Mouse (Mus musculus): ENCODE data around the gene Bcl11a. TPM values are rescaled to one million over a fixed set of nuclear protein-coding genes. Genes with fewer than 3 reads are reported as not detected.

Bcl11a gene
- polyA plus RNA-seq, 1 experiment from 2014 or later = 42.5 TPM

DNA sequence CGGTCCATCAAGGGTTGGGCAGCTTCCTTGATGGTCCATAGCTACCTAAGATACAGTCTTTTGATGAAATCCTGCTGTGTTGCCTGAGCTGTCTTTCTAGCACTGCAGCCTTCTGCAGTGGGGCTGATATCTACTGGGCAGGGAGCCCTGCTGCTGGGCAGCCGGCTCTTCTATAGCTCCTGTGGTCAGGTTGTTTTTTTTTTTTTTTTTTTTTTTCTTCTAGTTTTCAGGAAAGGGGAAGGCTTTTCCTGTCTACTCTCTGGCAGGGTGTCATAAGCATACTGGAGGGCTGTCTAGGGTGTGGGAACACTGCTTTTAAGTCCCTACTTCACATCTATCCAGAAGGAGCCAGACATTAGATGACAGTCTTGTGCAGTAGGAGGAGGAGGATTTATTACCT, 24.5 kb downstream of the Bcl11a start:
- 72% methylated on average over 2 of the region's 2 CpGs for WGBS
- peaks cover 26% of the 10 kb centered on the region for H3K4me1 ChIP-seq (ENCODE audit: control insufficient read depth, insufficient read depth, low read length)
- no peak overlapping the region for H3K4me3 ChIP-seq (ENCODE audit: low read depth, low read length)
- no peak overlapping the region for H3K27ac ChIP-seq (ENCODE audit: low read depth, low read length)
- no peaks in the 10 kb centered on the region for H3K36me3 ChIP-seq (ENCODE audit: control insufficient read depth, insufficient read depth, low read length)
- DNase-seq (ENCODE audit: low spot score, missing footprints) (no peak), ATAC-seq (ENCODE audit: low FRiP score) (no peak)
- no peak overlapping the region for H3K9ac ChIP-seq (ENCODE audit: low read length)
- no peaks in the 10 kb centered on the region for H3K27me3 ChIP-seq (ENCODE audit: control insufficient read depth, insufficient read depth, low read length)
- H3K4me2 ChIP-seq = no peak overlapping the region
- H3K9me3 ChIP-seq (ENCODE audit: control insufficient read depth, low read length) = no peaks in the 10 kb centered on the region

GRCm38 (mm10) chr11:24103128-24103742, 25.4 kb downstream of the Bcl11a start:
- 84% methylated on average over 6 of the region's 6 CpGs for WGBS
- Histone ChIP-seq H3K36me3 (ENCODE audit: control insufficient read depth, insufficient read depth, low read length) (no peaks in the 10 kb centered on the region), H3K27me3 (ENCODE audit: control insufficient read depth, insufficient read depth, low read length) (no peaks in the 10 kb centered on the region), H3K9me3 (ENCODE audit: control insufficient read depth, low read length) (no peaks in the 10 kb centered on the region), H3K4me1 (ENCODE audit: control insufficient read depth, insufficient read depth, low read length) (peaks cover 26% of the 10 kb centered on the region), H3K27ac (ENCODE audit: low read depth, low read length) (no peak overlapping the region), H3K4me3 (ENCODE audit: low read depth, low read length) (no peak overlapping the region), H3K9ac (ENCODE audit: low read length) (no peak overlapping the region), H3K4me2 (no peak overlapping the region)
- no peak for ATAC-seq (ENCODE audit: low FRiP score)
- DNase-seq (ENCODE audit: low spot score, missing footprints) = no peak

- DNase-seq (ENCODE audit: low spot score, missing footprints) (no peak), ATAC-seq (ENCODE audit: low FRiP score) (no peak)
- Histone ChIP-seq H3K9me3 (ENCODE audit: control insufficient read depth, low read length) (no peaks in the 10 kb centered on the region), H3K4me3 (ENCODE audit: low read depth, low read length) (no peak overlapping the region), H3K36me3 (ENCODE audit: control insufficient read depth, insufficient read depth, low read length) (no peaks in the 10 kb centered on the region), H3K27me3 (ENCODE audit: control insufficient read depth, insufficient read depth, low read length) (no peaks in the 10 kb centered on the region), H3K4me1 (ENCODE audit: control insufficient read depth, insufficient read depth, low read length) (peaks cover 10% of the 10 kb centered on the region; the same call in 1 of the 2 replicates), H3K4me2 (no peak overlapping the region), H3K9ac (ENCODE audit: low read length) (no peak overlapping the region), H3K27ac (ENCODE audit: low read depth, low read length) (no peak overlapping the region)
- 70% methylated on average over 5 of the region's 5 CpGs for WGBS
Measured at GRCm38 (mm10) chr11:24107414-24107813, 29.6 kb downstream of the Bcl11a start.

DNA sequence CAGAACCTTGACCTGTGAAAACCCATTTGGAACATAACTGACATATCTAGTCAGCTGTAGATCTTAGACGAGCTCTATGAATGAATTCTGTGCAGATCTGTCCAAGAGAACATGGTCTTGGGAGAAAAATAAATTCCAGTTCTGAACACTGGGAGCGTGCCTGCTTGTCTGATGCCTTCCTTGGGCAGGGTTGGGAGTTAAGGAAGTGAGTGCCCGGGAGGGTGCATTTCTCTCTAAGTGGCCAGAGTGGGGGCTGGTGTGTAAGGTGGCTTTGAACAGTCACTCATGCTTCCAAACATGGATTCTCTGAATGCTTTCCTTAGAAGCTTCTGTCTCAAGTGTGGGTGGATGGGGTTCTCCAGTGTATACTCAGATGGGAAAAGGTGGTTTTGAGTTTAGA, 31.1 kb downstream of the Bcl11a start:
- WGBS = 85% methylated on average over 3 of the region's 3 CpGs
- H3K9ac ChIP-seq (ENCODE audit: low read length) = no peak overlapping the region
- no peaks in the 10 kb centered on the region for H3K9me3 ChIP-seq (ENCODE audit: control insufficient read depth, low read length)
- H3K4me3 ChIP-seq (ENCODE audit: low read depth, low read length) = no peak overlapping the region
- DNase-seq (ENCODE audit: low spot score, missing footprints) = no peak
- H3K4me2 ChIP-seq = no peak overlapping the region
- H3K27ac ChIP-seq (ENCODE audit: low read depth, low read length) = no peak overlapping the region
- H3K27me3 ChIP-seq (ENCODE audit: control insufficient read depth, insufficient read depth, low read length) = no peaks in the 10 kb centered on the region
- ATAC-seq (ENCODE audit: low FRiP score) = no peak
- H3K36me3 ChIP-seq (ENCODE audit: control insufficient read depth, insufficient read depth, low read length) = no peaks in the 10 kb centered on the region
- H3K4me1 ChIP-seq (ENCODE audit: control insufficient read depth, insufficient read depth, low read length) = peaks cover 8% of the 10 kb centered on the region; the same call in 1 of the 2 replicates

DNA sequence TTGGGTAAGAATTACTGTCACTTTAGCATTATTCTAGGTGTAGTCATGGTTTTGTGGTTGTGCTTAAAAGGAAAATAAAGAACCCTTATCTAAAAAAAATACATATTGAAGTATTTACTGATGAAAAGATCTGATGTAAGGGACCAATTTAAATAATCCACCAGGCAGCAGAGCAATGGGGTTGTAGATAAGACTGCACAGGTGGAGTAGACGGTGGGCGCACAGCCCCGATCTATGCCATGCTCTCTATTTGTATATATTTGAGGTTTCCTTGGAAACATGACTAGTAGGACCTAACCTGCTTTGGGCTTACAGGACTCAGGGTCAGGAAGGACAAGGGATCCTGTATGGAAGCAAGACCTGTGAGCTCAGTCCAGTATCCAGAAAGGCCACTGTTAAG, 31.5 kb downstream of the Bcl11a start:
- no peak overlapping the region for H3K4me2 ChIP-seq
- no peaks in the 10 kb centered on the region for H3K36me3 ChIP-seq (ENCODE audit: control insufficient read depth, insufficient read depth, low read length)
- no peak overlapping the region for H3K4me3 ChIP-seq (ENCODE audit: low read depth, low read length)
- no peak overlapping the region for H3K9ac ChIP-seq (ENCODE audit: low read length)
- no peaks in the 10 kb centered on the region for H3K9me3 ChIP-seq (ENCODE audit: control insufficient read depth, low read length)
- H3K4me1 ChIP-seq (ENCODE audit: control insufficient read depth, insufficient read depth, low read length) = peaks cover 5% of the 10 kb centered on the region; the same call in 1 of the 2 replicates
- H3K27me3 ChIP-seq (ENCODE audit: control insufficient read depth, insufficient read depth, low read length) = no peaks in the 10 kb centered on the region
- 96% methylated on average over 3 of the region's 3 CpGs for WGBS
- H3K27ac ChIP-seq (ENCODE audit: low read depth, low read length) = no peak overlapping the region
- DNase-seq (ENCODE audit: low spot score, missing footprints) = no peak
- ATAC-seq (ENCODE audit: low FRiP score) = no peak

DNA sequence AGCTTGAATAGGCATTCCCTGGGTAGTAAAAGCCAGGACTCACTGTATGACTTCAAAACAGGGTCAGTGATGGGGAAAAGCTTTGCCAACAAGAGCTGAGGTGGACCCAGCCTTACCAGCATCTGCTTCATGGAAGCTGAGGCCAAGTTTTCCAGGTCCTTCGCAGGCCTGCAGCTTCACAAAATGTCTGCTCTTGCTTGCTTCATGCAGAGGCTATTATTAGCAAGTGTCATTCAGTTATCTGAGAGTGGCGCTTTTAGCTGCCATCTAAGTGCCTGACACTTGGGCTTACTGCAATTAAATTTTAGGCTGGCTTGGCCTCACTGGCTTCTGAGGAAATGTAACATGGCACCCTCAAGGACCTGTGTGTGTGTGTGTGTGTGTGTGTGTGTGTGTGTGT, 32.3 kb downstream of the Bcl11a start:
- ATAC-seq (ENCODE audit: low FRiP score) (no peak), DNase-seq (ENCODE audit: low spot score, missing footprints) (no peak)
- Histone ChIP-seq H3K4me3 (ENCODE audit: low read depth, low read length) (no peak overlapping the region), H3K4me1 (ENCODE audit: control insufficient read depth, insufficient read depth, low read length) (peaks cover 5% of the 10 kb centered on the region; the same call in 1 of the 2 replicates), H3K9ac (ENCODE audit: low read length) (no peak overlapping the region), H3K9me3 (ENCODE audit: control insufficient read depth, low read length) (no peaks in the 10 kb centered on the region), H3K27me3 (ENCODE audit: control insufficient read depth, insufficient read depth, low read length) (no peaks in the 10 kb centered on the region), H3K4me2 (no peak overlapping the region), H3K27ac (ENCODE audit: low read depth, low read length) (no peak overlapping the region), H3K36me3 (ENCODE audit: control insufficient read depth, insufficient read depth, low read length) (no peaks in the 10 kb centered on the region)
- 88% methylated on average over 2 of the region's 2 CpGs for whole genome bisulfite sequencing

DNA sequence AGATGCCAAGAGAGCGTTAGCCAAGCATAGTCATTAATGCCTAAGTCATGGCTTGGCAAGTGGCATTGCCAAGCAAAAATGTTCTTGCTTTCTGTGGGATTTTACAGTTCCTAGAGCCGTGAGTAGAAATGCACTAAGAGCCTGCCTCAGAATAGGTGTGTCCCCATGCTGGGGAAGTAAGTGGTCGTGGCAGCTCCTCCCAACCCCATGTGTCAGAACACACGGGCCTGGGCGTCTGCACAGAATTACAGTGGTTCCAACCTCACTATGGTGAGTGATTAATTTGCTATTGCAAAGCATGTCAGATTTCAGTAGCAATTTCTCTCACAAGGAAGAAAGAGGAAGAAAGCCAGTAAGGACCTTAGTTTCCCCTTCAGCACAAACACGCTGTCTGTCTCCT, 33.9 kb downstream of the Bcl11a start:
- H3K27me3 ChIP-seq (ENCODE audit: control insufficient read depth, insufficient read depth, low read length) = no peaks in the 10 kb centered on the region
- ATAC-seq (ENCODE audit: low FRiP score) = no peak
- no peaks in the 10 kb centered on the region for H3K36me3 ChIP-seq (ENCODE audit: control insufficient read depth, insufficient read depth, low read length)
- no peak overlapping the region for H3K4me2 ChIP-seq
- no peak overlapping the region for H3K27ac ChIP-seq (ENCODE audit: low read depth, low read length)
- no peak overlapping the region for H3K4me3 ChIP-seq (ENCODE audit: low read depth, low read length)
- no peaks in the 10 kb centered on the region for H3K9me3 ChIP-seq (ENCODE audit: control insufficient read depth, low read length)
- H3K9ac ChIP-seq (ENCODE audit: low read length) = no peak overlapping the region
- peaks cover 5% of the 10 kb centered on the region; the same call in 1 of the 2 replicates for H3K4me1 ChIP-seq (ENCODE audit: control insufficient read depth, insufficient read depth, low read length)
- DNase-seq (ENCODE audit: low spot score, missing footprints) = no peak
- WGBS = 63% methylated on average over 6 of the region's 6 CpGs

DNA sequence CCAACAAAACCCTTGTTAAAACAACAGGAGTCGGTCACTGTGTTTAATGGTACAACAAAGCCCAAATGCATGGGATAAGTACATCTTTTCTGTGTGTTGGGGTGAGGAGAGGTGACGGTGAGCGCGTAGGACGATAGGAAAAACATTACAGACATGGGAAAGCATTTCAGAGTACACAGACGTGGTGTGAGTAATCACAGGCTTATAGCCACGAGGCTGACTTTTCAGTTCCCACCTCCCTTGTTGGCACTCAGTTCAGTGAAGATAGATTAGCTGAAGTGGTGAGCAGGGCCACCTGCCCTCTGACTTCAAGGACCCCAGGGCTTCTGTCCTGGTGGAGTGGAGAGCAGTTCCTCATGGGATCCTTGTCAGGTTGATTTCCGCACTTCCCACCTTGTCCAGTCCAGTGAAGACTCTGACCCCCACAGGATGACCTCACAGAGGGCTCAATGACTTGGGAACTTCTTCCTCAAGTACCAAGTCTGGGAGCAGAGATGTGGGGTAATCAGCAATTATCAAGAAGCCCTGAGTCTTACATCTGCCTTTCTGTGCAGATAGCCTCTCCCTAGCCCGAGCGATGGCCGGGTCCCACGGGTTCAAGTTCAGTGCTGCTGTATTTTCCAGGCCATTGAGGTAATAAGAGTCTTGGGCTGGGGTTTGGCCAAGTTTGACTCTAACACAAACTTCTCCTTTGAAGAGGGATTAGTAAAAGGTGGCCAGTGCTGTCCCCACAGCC, 37.3 kb downstream of the Bcl11a start:
- Histone ChIP-seq H3K4me2 (no peak overlapping the region), H3K4me3 (ENCODE audit: low read depth, low read length) (no peak overlapping the region), H3K9me3 (ENCODE audit: control insufficient read depth, low read length) (no peaks in the 10 kb centered on the region), H3K4me1 (ENCODE audit: control insufficient read depth, insufficient read depth, low read length) (peaks cover 3% of the 10 kb centered on the region; the same call in 1 of the 2 replicates), H3K36me3 (ENCODE audit: control insufficient read depth, insufficient read depth, low read length) (no peaks in the 10 kb centered on the region), H3K27me3 (ENCODE audit: control insufficient read depth, insufficient read depth, low read length) (no peaks in the 10 kb centered on the region), H3K9ac (ENCODE audit: low read length) (no peak overlapping the region), H3K27ac (ENCODE audit: low read depth, low read length) (no peak overlapping the region)
- no peak for DNase-seq (ENCODE audit: low spot score, missing footprints)
- 83% methylated on average over 12 of the region's 12 CpGs for WGBS
- no peak for ATAC-seq (ENCODE audit: low FRiP score)

DNA sequence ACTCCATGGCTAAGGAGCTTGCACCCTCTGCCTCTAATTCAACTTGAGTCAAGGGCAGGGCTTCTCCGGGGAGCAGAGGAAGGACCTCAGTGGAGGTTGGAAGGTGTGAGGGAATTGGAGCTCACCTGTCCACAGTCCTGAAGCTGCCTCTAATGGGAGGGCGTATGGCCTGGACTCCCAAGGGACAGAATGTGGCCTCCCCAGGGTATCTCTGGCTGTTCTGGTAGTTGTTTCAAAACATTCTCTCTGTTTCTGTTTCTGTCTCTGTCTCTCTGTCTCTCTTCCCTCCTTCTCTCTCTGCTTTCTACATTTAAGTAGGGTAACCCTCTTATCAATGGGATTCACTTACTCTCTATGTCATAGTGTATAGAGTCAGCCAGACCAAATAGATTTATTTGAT, 38.2 kb downstream of the Bcl11a start:
- no peaks in the 10 kb centered on the region for H3K9me3 ChIP-seq (ENCODE audit: control insufficient read depth, low read length)
- DNase-seq (ENCODE audit: low spot score, missing footprints) = no peak
- 86% methylated on average over 2 of the region's 2 CpGs for WGBS
- no peak overlapping the region for H3K4me3 ChIP-seq (ENCODE audit: low read depth, low read length)
- no peak overlapping the region for H3K9ac ChIP-seq (ENCODE audit: low read length)
- no peaks in the 10 kb centered on the region for H3K36me3 ChIP-seq (ENCODE audit: control insufficient read depth, insufficient read depth, low read length)
- ATAC-seq (ENCODE audit: low FRiP score) = no peak
- H3K4me1 ChIP-seq (ENCODE audit: control insufficient read depth, insufficient read depth, low read length) = 0 out of 2 replicates have a peak, but pooled peaks cover 3% of the 10 kb centered on the region
- no peak overlapping the region for H3K4me2 ChIP-seq
- H3K27me3 ChIP-seq (ENCODE audit: control insufficient read depth, insufficient read depth, low read length) = no peaks in the 10 kb centered on the region
- H3K27ac ChIP-seq (ENCODE audit: low read depth, low read length) = no peak overlapping the region
